Mouse (Mus musculus): ENCODE measurements at regions not wholly inside any gene's neighbourhood (a gene's known extent, or its start where the extent isn't known, plus 50 kb on each side); places are given as distances from the start of the nearest gene placed in this dataset.

- Histone ChIP-seq H3K27ac (ENCODE audit: insufficient read depth, low read length) (no peak overlapping the region), H3K4me3 (ENCODE audit: extremely low read depth, insufficient read depth, insufficient read length) (no peak overlapping the region), H3K36me3 (ENCODE audit: control insufficient read depth, insufficient read depth, low read length) (no peaks in the 10 kb centered on the region), H3K4me1 (ENCODE audit: control insufficient read depth, insufficient read depth, insufficient read length) (no peaks in the 10 kb centered on the region), H3K27me3 (ENCODE audit: control insufficient read depth, insufficient read depth, low read length) (no peaks in the 10 kb centered on the region)
- TF ChIP-seq POLR2A (IDR thresholded peaks at IDR 0.05; ENCODE audit: low read depth, low read length) (no peak), CTCF (IDR thresholded peaks at IDR 0.05; ENCODE audit: extremely low read depth, insufficient read depth, insufficient read length, insufficient replicate concordance) (no peak)
- WGBS: 78% methylated on average over 6 of the region's 6 CpGs
- no peak for DNase-seq (ENCODE audit: low read depth in 1 of 2, low spot score in 2 of 2)
Measured at GRCm38 (mm10) chr15:96930531-96930930, 125.2 kb downstream of the Slc38a4 start.

- Histone ChIP-seq H3K27ac (ENCODE audit: insufficient read depth, low read length) (no peak overlapping the region), H3K4me1 (ENCODE audit: control insufficient read depth, insufficient read depth, insufficient read length) (no peaks in the 10 kb centered on the region), H3K36me3 (ENCODE audit: control insufficient read depth, insufficient read depth, low read length) (no peaks in the 10 kb centered on the region), H3K27me3 (ENCODE audit: control insufficient read depth, insufficient read depth, low read length) (no peaks in the 10 kb centered on the region), H3K4me3 (ENCODE audit: extremely low read depth, insufficient read depth, insufficient read length) (no peak overlapping the region)
- TF ChIP-seq POLR2A (IDR thresholded peaks at IDR 0.05; ENCODE audit: low read depth, low read length): no peak
- TF ChIP-seq CTCF (IDR thresholded peaks at IDR 0.05; ENCODE audit: extremely low read depth, insufficient read depth, insufficient read length, insufficient replicate concordance): no peak
- no peak for DNase-seq (ENCODE audit: low read depth in 1 of 2, low spot score in 2 of 2)
- WGBS: 81% methylated on average over 4 of the region's 4 CpGs
Measured at GRCm38 (mm10) chr15:96929788-96930187, 126.0 kb downstream of the Slc38a4 start.

GRCm38 (mm10) chr15:96928692-96929091, 127.1 kb downstream of the Slc38a4 start:
- DNase-seq (ENCODE audit: low read depth in 1 of 2, low spot score in 2 of 2): no peak
- Histone ChIP-seq H3K27me3 (ENCODE audit: control insufficient read depth, insufficient read depth, low read length) (no peaks in the 10 kb centered on the region), H3K4me3 (ENCODE audit: extremely low read depth, insufficient read depth, insufficient read length) (no peak overlapping the region), H3K27ac (ENCODE audit: insufficient read depth, low read length) (no peak overlapping the region), H3K36me3 (ENCODE audit: control insufficient read depth, insufficient read depth, low read length) (no peaks in the 10 kb centered on the region), H3K4me1 (ENCODE audit: control insufficient read depth, insufficient read depth, insufficient read length) (no peaks in the 10 kb centered on the region)
- TF ChIP-seq POLR2A (IDR thresholded peaks at IDR 0.05; ENCODE audit: low read depth, low read length) (no peak), CTCF (IDR thresholded peaks at IDR 0.05; ENCODE audit: extremely low read depth, insufficient read depth, insufficient read length, insufficient replicate concordance) (no peak)
- 86% methylated on average over 4 of the region's 4 CpGs for WGBS

- DNase-seq (ENCODE audit: low read depth in 1 of 2, low spot score in 2 of 2): no peak
- H3K27ac ChIP-seq (ENCODE audit: insufficient read depth, low read length): no peak overlapping the region
- 87% methylated on average over 4 of the region's 4 CpGs for WGBS
- H3K36me3 ChIP-seq (ENCODE audit: control insufficient read depth, insufficient read depth, low read length): no peaks in the 10 kb centered on the region
- no peak for TF ChIP-seq CTCF (IDR thresholded peaks at IDR 0.05; ENCODE audit: extremely low read depth, insufficient read depth, insufficient read length, insufficient replicate concordance)
- TF ChIP-seq POLR2A (IDR thresholded peaks at IDR 0.05; ENCODE audit: low read depth, low read length): no peak
- H3K27me3 ChIP-seq (ENCODE audit: control insufficient read depth, insufficient read depth, low read length): no peaks in the 10 kb centered on the region
- no peak overlapping the region for H3K4me3 ChIP-seq (ENCODE audit: extremely low read depth, insufficient read depth, insufficient read length)
- no peaks in the 10 kb centered on the region for H3K4me1 ChIP-seq (ENCODE audit: control insufficient read depth, insufficient read depth, insufficient read length)
Measured at GRCm38 (mm10) chr15:96927674-96928073, 128.1 kb downstream of the Slc38a4 start.

- Histone ChIP-seq H3K27ac (ENCODE audit: insufficient read depth, low read length) (no peak overlapping the region), H3K36me3 (ENCODE audit: control insufficient read depth, insufficient read depth, low read length) (no peaks in the 10 kb centered on the region), H3K27me3 (ENCODE audit: control insufficient read depth, insufficient read depth, low read length) (no peaks in the 10 kb centered on the region), H3K4me1 (ENCODE audit: control insufficient read depth, insufficient read depth, insufficient read length) (no peaks in the 10 kb centered on the region), H3K4me3 (ENCODE audit: extremely low read depth, insufficient read depth, insufficient read length) (no peak overlapping the region)
- TF ChIP-seq CTCF (IDR thresholded peaks at IDR 0.05; ENCODE audit: extremely low read depth, insufficient read depth, insufficient read length, insufficient replicate concordance) (no peak), POLR2A (IDR thresholded peaks at IDR 0.05; ENCODE audit: low read depth, low read length) (no peak)
- WGBS: 67% methylated on average over 1 of the region's 1 CpGs
- DNase-seq (ENCODE audit: low read depth in 1 of 2, low spot score in 2 of 2): no peak
Measured at GRCm38 (mm10) chr15:96926660-96927059, 129.1 kb downstream of the Slc38a4 start.

GRCm38 (mm10) chr15:96916586-96916985, 139.2 kb downstream of the Slc38a4 start:
- 87% methylated on average over 7 of the region's 7 CpGs for WGBS
- no peak for TF ChIP-seq POLR2A (IDR thresholded peaks at IDR 0.05; ENCODE audit: low read depth, low read length)
- TF ChIP-seq CTCF (IDR thresholded peaks at IDR 0.05; ENCODE audit: extremely low read depth, insufficient read depth, insufficient read length, insufficient replicate concordance): no peak
- Histone ChIP-seq H3K4me1 (ENCODE audit: control insufficient read depth, insufficient read depth, insufficient read length) (no peaks in the 10 kb centered on the region), H3K27me3 (ENCODE audit: control insufficient read depth, insufficient read depth, low read length) (no peaks in the 10 kb centered on the region), H3K36me3 (ENCODE audit: control insufficient read depth, insufficient read depth, low read length) (no peaks in the 10 kb centered on the region), H3K4me3 (ENCODE audit: extremely low read depth, insufficient read depth, insufficient read length) (no peak overlapping the region), H3K27ac (ENCODE audit: insufficient read depth, low read length) (no peak overlapping the region)
- DNase-seq (ENCODE audit: low read depth in 1 of 2, low spot score in 2 of 2): no peak

- Histone ChIP-seq H3K27me3 (ENCODE audit: control insufficient read depth, insufficient read depth, low read length) (no peaks in the 10 kb centered on the region), H3K4me3 (ENCODE audit: extremely low read depth, insufficient read depth, insufficient read length) (no peak overlapping the region), H3K27ac (ENCODE audit: insufficient read depth, low read length) (no peak overlapping the region), H3K4me1 (ENCODE audit: control insufficient read depth, insufficient read depth, insufficient read length) (no peaks in the 10 kb centered on the region), H3K36me3 (ENCODE audit: control insufficient read depth, insufficient read depth, low read length) (no peaks in the 10 kb centered on the region)
- DNase-seq (ENCODE audit: low read depth in 1 of 2, low spot score in 2 of 2): no peak
- 83% methylated on average over 10 of the region's 10 CpGs for WGBS
- no peak for TF ChIP-seq POLR2A (IDR thresholded peaks at IDR 0.05; ENCODE audit: low read depth, low read length)
- no peak for TF ChIP-seq CTCF (IDR thresholded peaks at IDR 0.05; ENCODE audit: extremely low read depth, insufficient read depth, insufficient read length, insufficient replicate concordance)
Measured at GRCm38 (mm10) chr15:96915544-96915943, 140.2 kb downstream of the Slc38a4 start.
